Mouse (Mus musculus) heart, embryonic 14.5 days (tissue): ENCODE measurements at regions not wholly inside any gene's neighbourhood (a gene's known extent, or its start where the extent isn't known, plus 50 kb on each side); places are given as distances from the start of the nearest gene placed in this dataset.

Source experiments
- ATAC-seq: fragments of 200-750 bp; cut with Nextera tagmentation; 2 replicates; pipeline ENCODE4 v1.8.0; 2017; ENCODE audit warnings: low read depth, moderate TSS enrichment; ENCODE audit not compliant: insufficient number of reproducible peaks, insufficient read depth, low FRiP score
- H3K27ac ChIP-seq, 2 experiments: fragments of 200-500 bp in 1 of 2; fragments of 300-500 bp in 1 of 2; sonication (generic) in 1 of 2; replicated peaks in 1 of 2; 2 replicates each; pipeline ENCODE4 v1.5.1; 2012 to 2014; ENCODE audit warnings: low read depth in 2 of 2, low read length in 2 of 2, control low read depth in 1 of 2, mild to moderate bottlenecking in 1 of 2, mixed read lengths in 1 of 2; ENCODE audit not compliant: control insufficient read depth in 1 of 2, insufficient read depth in 1 of 2
- H3K27me3 ChIP-seq: fragments of 300-500 bp; sonication (generic); 2 replicates; pipeline ENCODE4 v1.6.1; 2014; ENCODE audit warnings: mild to moderate bottlenecking, low read length, control low read depth; ENCODE audit not compliant: control insufficient read depth, insufficient read depth
- H3K36me3 ChIP-seq: fragments of 300-500 bp; sonication (generic); 2 replicates; pipeline ENCODE4 v1.6.1; 2014; ENCODE audit warnings: mild to moderate bottlenecking, control low read depth, low read length, mixed read lengths; ENCODE audit not compliant: control insufficient read depth, insufficient read depth
- H3K4me1 ChIP-seq, 2 experiments: fragments of 200-500 bp in 1 of 2; fragments of 300-500 bp in 1 of 2; sonication (generic) in 1 of 2; 2 replicates each; pipeline ENCODE4 v1.6.1; 2012 to 2014; ENCODE audit warnings: low read length in 2 of 2, control low read depth in 1 of 2, mixed read lengths in 1 of 2; ENCODE audit not compliant: control insufficient read depth in 2 of 2, insufficient read depth in 2 of 2
- H3K4me2 ChIP-seq: fragments of 300-500 bp; sonication (generic); 2 replicates; pipeline ENCODE4 v1.6.1; 2014; ENCODE audit warnings: mild to moderate bottlenecking, low read length
- H3K4me3 ChIP-seq, 2 experiments: fragments of 200-500 bp in 1 of 2; fragments of 300-500 bp in 1 of 2; sonication (generic) in 1 of 2; 2 replicates each; pipeline ENCODE4 v1.5.1; 2012 to 2014; ENCODE audit warnings: low read length in 2 of 2, mild to moderate bottlenecking in 2 of 2, control low read depth in 1 of 2, low read depth in 1 of 2, moderate library complexity in 1 of 2; ENCODE audit not compliant: control insufficient read depth in 1 of 2, insufficient read depth in 1 of 2
- H3K9ac ChIP-seq: fragments of 300-500 bp; sonication (generic); 2 replicates; pipeline ENCODE4 v1.6.1; 2014; ENCODE audit warnings: mild to moderate bottlenecking, low read length
- H3K9me3 ChIP-seq: fragments of 300-500 bp; sonication (generic); 2 replicates; pipeline ENCODE4 v1.6.1; 2016; ENCODE audit warnings: low read length, control low read depth; ENCODE audit not compliant: control insufficient read depth
- WGBS: fragments of 180-500 bp; shearing (Covaris S2); extraction: QIAGEN DNeasy Blood & Tissue Kit; methylation state at CpG from one replicate; pipeline ENCODE4 v1.1.7; 2014; 5-methylcytosine and 5-hydroxymethylcytosine counted together

GRCm38 (mm10) chr5:101120509-101121201 is 275.1 kb downstream of the Gpat3 start:
- no peak overlapping the region for H3K4me3 ChIP-seq
- ATAC-seq = peak; percentile 56; the same call in 1 of the 2 replicates
- H3K27me3 ChIP-seq = no peaks in the 10 kb centered on the region
- no peaks in the 10 kb centered on the region for H3K36me3 ChIP-seq
- 38% methylated on average over 5 of the region's 5 CpGs for WGBS
- no peaks in the 10 kb centered on the region for H3K9me3 ChIP-seq
- H3K4me2 ChIP-seq = no peak overlapping the region
- peaks cover 0 to 12% of the 10 kb centered on the region in 2 experiments; a peak in 1 of 4 replicates for H3K4me1 ChIP-seq
- H3K9ac ChIP-seq = no peak overlapping the region
- peak overlapping the region in 1 of 2 experiments; percentile 39; a peak in 2 of 4 replicates for H3K27ac ChIP-seq

- Histone ChIP-seq H3K27me3 (no peaks in the 10 kb centered on the region), H3K9me3 (no peaks in the 10 kb centered on the region), H3K4me2 (no peak overlapping the region), H3K36me3 (no peaks in the 10 kb centered on the region), H3K9ac (no peak overlapping the region), H3K27ac (no peak overlapping the region; a peak in 1 of 4 replicates), H3K4me3 (no peak overlapping the region), H3K4me1 (peaks cover 7 to 13% of the 10 kb centered on the region in 2 experiments)
- WGBS = 42% methylated on average over 7 of the region's 7 CpGs
- ATAC-seq = no peak
Observed at GRCm38 (mm10) chr5:101112151-101112769, 266.7 kb downstream of the Gpat3 start.

GRCm38 (mm10) chr5:101111619-101112018 is 266.1 kb downstream of the Gpat3 start:
- 25% methylated on average over 4 of the region's 4 CpGs for WGBS
- H3K4me3 ChIP-seq = no peak overlapping the region
- no peaks in the 10 kb centered on the region for H3K27me3 ChIP-seq
- ATAC-seq = no peak
- peaks cover 7 to 13% of the 10 kb centered on the region in 2 experiments for H3K4me1 ChIP-seq
- no peaks in the 10 kb centered on the region for H3K9me3 ChIP-seq
- H3K9ac ChIP-seq = no peak overlapping the region
- H3K27ac ChIP-seq = no peak overlapping the region
- no peaks in the 10 kb centered on the region for H3K36me3 ChIP-seq
- no peak overlapping the region for H3K4me2 ChIP-seq

GRCm38 (mm10) chr5:101100975-101101699 is 255.6 kb downstream of the Gpat3 start:
- peaks cover 4% of the 10 kb centered on the region; the same call in 1 of the 2 replicates for H3K9me3 ChIP-seq
- H3K27me3 ChIP-seq = no peaks in the 10 kb centered on the region
- no peak overlapping the region for H3K4me3 ChIP-seq
- no peaks in the 10 kb centered on the region for H3K4me1 ChIP-seq
- ATAC-seq = no peak
- 78% methylated on average over 11 of the region's 11 CpGs for WGBS
- no peak overlapping the region for H3K27ac ChIP-seq
- H3K9ac ChIP-seq = no peak overlapping the region
- no peak overlapping the region for H3K4me2 ChIP-seq
- no peaks in the 10 kb centered on the region for H3K36me3 ChIP-seq

- H3K4me2 ChIP-seq = peak overlapping the region; percentile 41
- WGBS = 50% methylated on average over 21 of the region's 21 CpGs
- no peak overlapping the region for H3K27ac ChIP-seq
- H3K36me3 ChIP-seq = no peaks in the 10 kb centered on the region
- no peak for ATAC-seq
- no peak overlapping the region for H3K9ac ChIP-seq
- H3K9me3 ChIP-seq = no peaks in the 10 kb centered on the region
- H3K4me1 ChIP-seq = peaks cover 4 to 6% of the 10 kb centered on the region in 2 experiments; a peak in 2 of 4 replicates
- H3K27me3 ChIP-seq = no peaks in the 10 kb centered on the region
- no peak overlapping the region for H3K4me3 ChIP-seq
Observed at GRCm38 (mm10) chr5:101091027-101091598, 245.6 kb downstream of the Gpat3 start.

GRCm38 (mm10) chr5:101090415-101091026 is 245.0 kb downstream of the Gpat3 start:
- Histone ChIP-seq H3K9me3 (no peaks in the 10 kb centered on the region), H3K9ac (no peak overlapping the region), H3K4me1 (peaks cover 4 to 6% of the 10 kb centered on the region in 2 experiments; a peak in 2 of 4 replicates), H3K4me2 (peak overlapping the region; percentile 41), H3K27ac (no peak overlapping the region), H3K36me3 (no peaks in the 10 kb centered on the region), H3K4me3 (no peak overlapping the region), H3K27me3 (no peaks in the 10 kb centered on the region)
- 75% methylated on average over 7 of the region's 7 CpGs for WGBS
- ATAC-seq = no peak

- H3K9ac ChIP-seq = no peak overlapping the region
- H3K4me2 ChIP-seq = no peak overlapping the region
- no peaks in the 10 kb centered on the region for H3K27me3 ChIP-seq
- 0 out of 4 replicates have a peak, but pooled peaks cover 0 to under 1% of the 10 kb centered on the region in 2 experiments for H3K4me1 ChIP-seq
- 62% methylated on average over 3 of the region's 3 CpGs for WGBS
- no peaks in the 10 kb centered on the region for H3K36me3 ChIP-seq
- no peak for ATAC-seq
- no peak overlapping the region for H3K27ac ChIP-seq
- no peaks in the 10 kb centered on the region for H3K9me3 ChIP-seq
- H3K4me3 ChIP-seq = no peak overlapping the region
Observed at GRCm38 (mm10) chr5:101085199-101085598, 239.7 kb downstream of the Gpat3 start.
